Mouse (Mus musculus) splenic B cell, adult 2 months (primary cell): ENCODE results near the gene Tmem69.
A peak's percentile ranks its signal among the peaks of the same experiment; 100 is the strongest.

Experiments used
- DNase-seq: peaks from one replicate; pipeline ENCODE4 v3.0.0-alpha.2; 2011; ENCODE audit warnings: low read depth, low spot score
- H3K27me3 ChIP-seq: 2 replicates; pipeline ENCODE4 v1.6.1; 2012; ENCODE audit warnings: mild to moderate bottlenecking, low read length, moderate library complexity, mixed read lengths; ENCODE audit not compliant: control insufficient read depth, poor library complexity, insufficient read depth, severe bottlenecking
- H3K36me3 ChIP-seq: 2 replicates; pipeline ENCODE4 v1.6.1; 2012; ENCODE audit warnings: mild to moderate bottlenecking, low read length, moderate library complexity, mixed read lengths; ENCODE audit not compliant: control insufficient read depth, poor library complexity, insufficient read depth, severe bottlenecking

Gene Tmem69

GRCm38 (mm10) chr4:116555413-116556300 is at the start of gene Tmem69:
Gene Tmem69, minus strand, starts transcription at chr4:116555936.
- DNase-seq = peak; percentile 76
- no peaks in the 10 kb centered on the region for H3K27me3 ChIP-seq
- peaks cover 4% of the 10 kb centered on the region; the same call in 1 of the 2 replicates for H3K36me3 ChIP-seq

GRCm38 (mm10) chr4:116596978-116597881 is 41.5 kb upstream of the Tmem69 start:
- Histone ChIP-seq H3K27me3 (no peaks in the 10 kb centered on the region), H3K36me3 (peaks cover 2% of the 10 kb centered on the region)
- DNase-seq = peak; percentile 84

- no peaks in the 10 kb centered on the region for H3K27me3 ChIP-seq
- peaks cover 4% of the 10 kb centered on the region for H3K36me3 ChIP-seq
- DNase-seq = no peak
Observed at GRCm38 (mm10) chr4:116596379-116596778, 40.6 kb upstream of the Tmem69 start, which contains the start of gene Ccdc17. Gene Ccdc17, plus strand, starts transcription at chr4:116596654.

- Histone ChIP-seq H3K27me3 (no peaks in the 10 kb centered on the region), H3K36me3 (peaks cover 10% of the 10 kb centered on the region)
- no peak for DNase-seq
Observed at GRCm38 (mm10) chr4:116595793-116596192, 40.1 kb upstream of the Tmem69 start.

- H3K27me3 ChIP-seq = no peaks in the 10 kb centered on the region
- peak; percentile 12 for DNase-seq
- peaks cover 2% of the 10 kb centered on the region; the same call in 1 of the 2 replicates for H3K36me3 ChIP-seq
Observed at GRCm38 (mm10) chr4:116558151-116558882, 2.6 kb upstream of the Tmem69 start.

GRCm38 (mm10) chr4:116557306-116558121 is 1.8 kb upstream of the Tmem69 start, which contains the start of gene Gpbp1l1:
Gene Gpbp1l1, plus strand, starts transcription at chr4:116557658.
- no peaks in the 10 kb centered on the region for H3K27me3 ChIP-seq
- peaks cover 4% of the 10 kb centered on the region; the same call in 1 of the 2 replicates for H3K36me3 ChIP-seq
- peak; percentile 97 for DNase-seq

- H3K36me3 ChIP-seq = peaks cover 4% of the 10 kb centered on the region; the same call in 1 of the 2 replicates
- DNase-seq = peak; percentile 95
- H3K27me3 ChIP-seq = no peaks in the 10 kb centered on the region
Observed at GRCm38 (mm10) chr4:116556561-116557305, 997 bp upstream of the Tmem69 start.

GRCm38 (mm10) chr4:116553035-116553434 is 2.7 kb downstream of the Tmem69 start:
- H3K27me3 ChIP-seq = no peaks in the 10 kb centered on the region
- peaks cover 4% of the 10 kb centered on the region; the same call in 1 of the 2 replicates for H3K36me3 ChIP-seq
- DNase-seq = no peak

- DNase-seq = no peak
- peaks cover 4% of the 10 kb centered on the region; the same call in 1 of the 2 replicates for H3K36me3 ChIP-seq
- H3K27me3 ChIP-seq = no peaks in the 10 kb centered on the region
Observed at GRCm38 (mm10) chr4:116550432-116550831, 5.3 kb downstream of the Tmem69 start.

- no peak for DNase-seq
- Histone ChIP-seq H3K36me3 (peaks cover 4% of the 10 kb centered on the region), H3K27me3 (no peaks in the 10 kb centered on the region)
Observed at GRCm38 (mm10) chr4:116537737-116538136, 18.0 kb downstream of the Tmem69 start.

GRCm38 (mm10) chr4:116536351-116536750 is 19.4 kb downstream of the Tmem69 start:
- Histone ChIP-seq H3K36me3 (peaks cover 3% of the 10 kb centered on the region), H3K27me3 (no peaks in the 10 kb centered on the region)
- DNase-seq = no peak

- Histone ChIP-seq H3K36me3 (peaks cover 5% of the 10 kb centered on the region), H3K27me3 (no peaks in the 10 kb centered on the region)
- DNase-seq = peak; percentile 20
Observed at GRCm38 (mm10) chr4:116531109-116531508, 24.6 kb downstream of the Tmem69 start.
